Mouse (Mus musculus): ENCODE measurements around the gene Atg13.
"Not testable (repeated sequence)": the region's sequence is repeated elsewhere in the genome, so short reads cannot be mapped to it uniquely, and the experiment has no call there.

The Atg13 gene

GRCm38 (mm10) chr2:91710272-91711234 is at the start of gene Atg13, which contains the start of gene Harbi1:
TSS of gene Atg13 (minus strand) at chr2:91710576.
TSS of gene Harbi1 (plus strand) at chr2:91710852.
- DNase-seq (ENCODE audit: low read depth, low spot score) = peak; percentile 84

DNA sequence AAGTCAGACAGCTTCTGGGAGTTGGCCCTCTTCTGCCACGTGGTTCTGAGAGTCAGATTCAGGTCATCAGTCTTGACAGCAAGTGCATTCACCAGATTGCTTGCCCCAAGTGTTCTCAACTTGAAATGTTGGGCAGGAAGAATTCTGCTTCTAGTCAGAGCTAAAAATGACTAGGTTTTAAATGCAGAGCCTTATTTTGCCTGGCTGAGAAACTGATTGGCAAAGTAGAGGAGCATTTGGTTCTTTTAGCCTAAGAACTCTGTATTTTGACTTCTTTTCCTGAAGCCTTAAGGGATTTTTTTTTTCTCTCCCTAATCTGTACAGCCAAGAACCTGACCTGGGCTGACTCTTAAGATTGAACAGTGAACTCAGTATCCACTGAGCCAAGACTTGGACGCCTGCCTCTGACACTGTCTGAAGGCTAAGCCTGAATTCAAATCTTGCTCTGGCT is 39.5 kb upstream of the Atg13 start:
- DNase-seq (ENCODE audit: low read depth, low spot score) = no peak

DNA sequence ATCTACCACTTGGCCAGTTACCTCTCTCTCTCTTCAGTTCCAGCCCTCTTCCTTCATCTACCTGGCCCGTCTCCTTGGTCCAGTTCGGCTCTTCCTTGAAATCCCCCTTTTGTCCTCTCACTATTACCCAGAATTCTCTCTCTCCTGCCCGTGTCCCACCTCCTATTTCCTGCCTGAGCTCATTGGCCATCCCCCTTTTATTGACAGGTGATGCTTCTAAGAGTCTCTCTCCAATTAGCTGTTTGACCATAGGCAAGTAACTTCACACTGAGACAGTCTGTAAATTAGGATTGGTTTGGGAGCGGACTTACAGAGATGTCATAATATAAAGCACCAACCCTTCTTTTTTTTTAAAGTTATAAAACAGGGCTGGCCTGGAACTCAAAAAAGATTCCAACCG is 34.3 kb upstream of the Atg13 start:
- no peak for DNase-seq (ENCODE audit: low read depth, low spot score)

- no peak for DNase-seq (ENCODE audit: low read depth, low spot score)
Observed at GRCm38 (mm10) chr2:91739586-91739985, 29.2 kb upstream of the Atg13 start.

DNA sequence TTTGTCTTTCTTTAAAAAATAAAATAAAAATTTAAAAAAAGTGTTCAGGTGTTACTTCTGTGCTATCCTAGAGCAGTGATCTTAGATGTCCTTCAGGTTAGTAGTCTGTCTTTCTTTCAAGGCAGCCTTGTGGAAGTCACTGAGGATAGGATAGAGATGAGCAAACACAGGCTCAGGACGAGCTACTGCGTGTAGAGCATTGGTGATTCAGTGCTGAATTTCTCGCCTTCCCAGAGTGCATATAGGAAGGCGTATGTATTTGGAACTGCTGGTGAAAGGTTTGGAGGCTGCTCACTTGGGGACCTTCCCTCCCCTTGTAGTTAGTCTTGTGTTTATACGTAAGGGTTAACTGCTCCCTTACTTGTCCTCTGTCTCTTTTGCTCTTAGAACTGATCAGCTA is 24.8 kb upstream of the Atg13 start:
- no peak for DNase-seq (ENCODE audit: low read depth, low spot score)

GRCm38 (mm10) chr2:91729971-91730821 is 19.8 kb upstream of the Atg13 start, which contains the start of gene Ambra1:
TSS of gene Ambra1 (plus strand) at chr2:91730134.
- peak; percentile 83 for DNase-seq (ENCODE audit: low read depth, low spot score)

DNA sequence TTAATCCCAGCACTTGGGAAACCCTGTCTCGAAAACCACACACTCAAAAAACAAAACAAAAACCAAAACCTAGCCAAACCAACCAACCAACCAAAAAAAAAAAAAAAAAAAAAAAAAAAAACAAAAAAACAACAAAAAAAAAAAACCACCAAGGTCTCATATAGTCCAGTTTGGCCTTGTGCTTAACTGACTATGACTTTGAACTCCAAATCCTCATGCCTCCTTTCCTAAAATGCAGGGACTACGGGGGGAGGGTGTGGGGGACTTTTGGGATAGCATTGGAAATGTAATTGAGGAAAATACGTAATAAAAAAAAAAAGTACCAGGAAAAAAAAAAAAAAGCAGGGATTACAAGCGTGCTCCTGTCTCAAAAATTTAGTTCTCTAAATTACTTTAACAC is 19.2 kb upstream of the Atg13 start:
- DNase-seq (ENCODE audit: low read depth, low spot score) = no peak

DNA sequence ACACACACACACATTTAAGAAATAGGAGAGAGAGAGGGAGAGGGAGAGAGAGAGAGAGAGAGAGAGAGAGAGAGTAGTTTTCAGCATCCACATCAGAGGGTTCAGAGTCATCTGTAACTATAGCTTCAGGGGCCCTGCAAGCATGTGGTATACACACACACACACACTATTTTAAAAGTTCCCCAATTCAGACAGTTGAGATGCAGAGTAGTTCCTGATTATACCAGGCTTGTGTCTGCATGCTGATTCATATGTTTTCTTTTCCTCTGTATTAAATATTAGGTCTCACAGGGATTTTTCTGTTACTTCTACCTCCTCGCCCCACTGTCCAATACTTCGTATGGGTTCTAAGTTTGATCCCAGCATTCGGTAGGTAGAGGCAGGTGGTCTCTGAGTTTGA is 16.6 kb upstream of the Atg13 start:
- DNase-seq (ENCODE audit: low read depth, low spot score) = no peak

GRCm38 (mm10) chr2:91725476-91725875 is 15.1 kb upstream of the Atg13 start:
- DNase-seq (ENCODE audit: low read depth, low spot score) = not testable (repeated sequence)

GRCm38 (mm10) chr2:91724716-91725115 is 14.3 kb upstream of the Atg13 start:
- no peak for DNase-seq (ENCODE audit: low read depth, low spot score)

DNA sequence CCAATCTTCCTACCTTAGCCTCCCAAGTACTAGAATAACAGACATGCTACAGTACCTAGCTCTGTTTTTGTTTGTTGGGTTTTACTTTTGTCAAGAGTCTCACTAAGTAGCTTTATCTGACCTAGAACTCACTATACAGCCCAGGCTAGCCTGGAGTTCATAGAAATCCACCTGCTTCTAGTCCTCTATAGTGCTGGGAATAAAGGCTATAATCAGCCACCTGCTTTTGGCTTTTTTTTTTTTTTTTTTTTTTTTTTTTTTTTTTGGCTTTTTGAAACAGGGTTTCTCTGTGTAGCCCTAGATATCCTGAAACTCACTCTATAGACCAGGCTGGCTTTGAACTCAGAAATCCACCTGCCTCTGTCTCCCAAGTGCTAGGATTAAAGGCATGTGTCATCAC is 13.6 kb upstream of the Atg13 start:
- no peak for DNase-seq (ENCODE audit: low read depth, low spot score)

DNA sequence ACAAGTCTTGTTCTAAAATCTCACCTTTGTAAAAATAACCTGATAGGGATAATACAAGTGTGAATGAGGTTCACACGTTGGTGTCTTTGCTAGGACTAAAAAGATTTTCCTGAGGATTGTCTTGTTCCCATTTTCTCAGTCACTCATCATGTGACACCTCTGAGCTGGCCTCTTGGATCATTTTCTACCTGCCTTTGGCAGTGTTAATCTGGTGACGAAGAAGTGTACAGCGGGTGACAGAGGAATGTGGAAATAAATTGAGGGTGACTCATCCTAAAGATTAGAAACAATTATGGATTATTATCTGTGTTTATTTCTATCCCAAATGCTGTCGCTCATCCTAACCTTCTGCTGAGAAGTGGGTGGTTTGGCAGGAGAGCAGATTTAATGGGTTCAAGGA is 13.0 kb upstream of the Atg13 start:
- DNase-seq (ENCODE audit: low read depth, low spot score) = no peak

DNA sequence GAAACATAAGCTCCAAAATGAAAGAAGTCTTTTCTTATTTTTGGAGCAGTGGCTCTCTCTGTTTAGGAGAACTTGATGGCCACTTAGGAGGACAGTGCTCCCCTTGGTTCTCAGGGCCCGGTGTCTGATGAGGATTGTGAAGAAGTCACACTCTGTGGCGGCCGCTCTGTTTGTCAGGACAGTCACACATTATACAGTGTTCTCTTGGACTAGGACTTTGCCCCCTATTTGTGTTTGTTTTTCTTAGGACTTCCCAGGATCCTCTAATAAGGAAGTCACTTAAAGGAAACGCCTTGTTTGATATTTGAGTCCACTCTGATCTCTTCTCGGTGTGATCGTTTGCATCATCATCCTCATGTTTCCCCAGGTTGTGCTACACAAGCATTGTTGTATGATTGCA is 7.9 kb upstream of the Atg13 start:
- DNase-seq (ENCODE audit: low read depth, low spot score) = no peak

- no peak for DNase-seq (ENCODE audit: low read depth, low spot score)
Observed at GRCm38 (mm10) chr2:91714921-91715320, 4.5 kb upstream of the Atg13 start.

- DNase-seq (ENCODE audit: low read depth, low spot score) = no peak
Observed at GRCm38 (mm10) chr2:91711256-91711925, 1.0 kb upstream of the Atg13 start.

DNA sequence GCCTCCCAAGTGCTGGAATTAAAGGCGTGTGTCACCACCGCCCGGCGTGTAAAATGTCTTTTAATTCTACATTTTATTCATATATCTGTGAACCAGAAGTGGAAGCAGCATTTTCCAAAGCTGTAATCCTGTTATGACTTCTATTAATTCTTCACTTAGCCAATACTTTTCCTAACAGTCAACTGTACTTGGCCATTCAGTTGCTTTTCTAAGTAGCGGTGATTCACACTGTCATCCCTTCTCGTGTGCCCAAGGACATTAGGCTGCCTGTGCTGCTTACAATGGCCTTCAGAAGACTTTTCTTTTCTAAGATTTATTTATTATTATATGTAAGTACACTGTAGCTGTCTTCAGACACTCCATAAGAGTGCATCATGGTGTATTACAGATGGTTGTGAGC is 2.0 kb downstream of the Atg13 start:
- no peak for DNase-seq (ENCODE audit: low read depth, low spot score)

DNA sequence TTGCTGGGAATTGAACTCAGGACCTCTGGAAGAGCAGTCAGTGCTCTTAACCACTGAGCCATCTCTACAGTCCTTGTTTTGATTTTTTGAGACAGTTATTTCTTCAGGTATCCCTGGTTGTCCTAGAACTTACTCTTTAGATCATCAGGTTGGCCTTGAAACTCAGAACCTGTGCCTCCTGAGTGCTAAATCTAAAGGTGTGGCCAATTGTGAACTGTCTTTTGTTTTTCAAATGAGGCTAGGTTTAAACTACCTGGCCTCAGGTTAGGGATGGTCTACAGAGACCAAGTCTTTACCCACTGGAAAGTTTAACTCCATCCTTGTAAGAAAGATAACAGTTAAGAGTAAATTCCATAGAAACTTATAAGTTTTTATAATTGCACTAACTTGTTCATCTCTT is 3.9 kb downstream of the Atg13 start:
- no peak for DNase-seq (ENCODE audit: low read depth, low spot score)

DNA sequence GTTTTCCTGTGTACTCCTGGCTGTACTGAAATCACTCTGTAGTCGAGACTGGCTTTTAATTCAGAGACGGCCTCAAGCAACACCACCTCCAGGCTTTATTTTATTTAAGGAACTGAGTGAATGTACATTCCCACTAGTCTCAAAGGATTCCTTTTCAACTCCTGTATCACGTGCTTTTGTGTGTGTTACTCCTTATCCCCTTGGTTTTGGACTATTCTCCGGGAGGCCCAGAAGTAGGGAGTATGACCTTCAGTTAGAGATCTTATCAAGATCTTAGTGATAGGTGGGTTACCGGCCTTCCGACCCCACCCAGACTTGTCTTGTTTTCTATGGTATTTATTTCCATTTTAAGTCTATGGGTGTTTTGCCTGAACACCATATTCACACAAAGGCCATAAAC is 4.6 kb downstream of the Atg13 start:
- no peak for DNase-seq (ENCODE audit: low read depth, low spot score)

- no peak for DNase-seq (ENCODE audit: low read depth, low spot score)
Observed at GRCm38 (mm10) chr2:91701366-91701765, 9.0 kb downstream of the Atg13 start.

GRCm38 (mm10) chr2:91699225-91699624 is 11.2 kb downstream of the Atg13 start:
- DNase-seq (ENCODE audit: low read depth, low spot score) = no peak

DNA sequence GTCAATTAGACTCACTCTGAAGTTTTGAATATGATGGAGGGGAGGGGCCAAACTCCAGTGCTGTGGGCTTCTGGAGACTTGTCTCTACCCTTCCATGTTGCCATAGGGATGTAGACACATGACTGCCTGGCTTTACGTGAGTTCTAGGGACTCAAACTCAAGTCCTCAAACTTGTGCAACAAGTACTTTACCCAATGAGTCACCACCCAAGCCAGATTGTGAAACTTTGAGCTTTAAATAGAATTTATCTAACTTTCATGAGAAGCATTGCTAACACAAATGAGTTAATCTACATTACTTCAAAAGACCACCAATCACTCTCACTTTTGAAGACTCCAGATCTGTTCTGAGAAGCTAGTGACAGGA is 14.2 kb downstream of the Atg13 start:
- DNase-seq (ENCODE audit: low read depth, low spot score) = no peak

All from embryo, embryonic 11.5 days (tissue).